Mouse (Mus musculus) forebrain, embryonic 14.5 days (tissue): ENCODE measurements around the gene Fat3. TPM values are rescaled to one million over a fixed set of nuclear protein-coding genes. Genes with fewer than 3 reads are reported as not detected.
A peak's percentile ranks its signal among the peaks of the same experiment; 100 is the strongest.

Experiments
- ATAC-seq: fragments of 200-750 bp; cut with Nextera tagmentation; 2 replicates; pipeline ENCODE4 v1.8.0; 2017; ENCODE audit warnings: mild to moderate bottlenecking, moderate library complexity
- DNase-seq: peaks from one replicate; pipeline ENCODE4 v3.0.0-alpha.2; 2015; ENCODE audit warnings: low spot score
- H3K27ac ChIP-seq: fragments of 300-500 bp; sonication (generic); 2 replicates; pipeline ENCODE4 v1.5.1; 2014; ENCODE audit warnings: low read depth, mild to moderate bottlenecking, control low read depth, low read length, moderate library complexity
- H3K27me3 ChIP-seq: fragments of 300-500 bp; sonication (generic); replicated peaks from 2 replicates; pipeline ENCODE4 v1.6.1; 2014; ENCODE audit warnings: low read length, control low read depth, mixed read lengths; ENCODE audit not compliant: control insufficient read depth, insufficient read depth
- H3K36me3 ChIP-seq: fragments of 300-500 bp; sonication (generic); 2 replicates; pipeline ENCODE4 v1.6.1; 2014; ENCODE audit warnings: low read length, control low read depth; ENCODE audit not compliant: control insufficient read depth, insufficient read depth
- H3K4me1 ChIP-seq: fragments of 300-500 bp; sonication (generic); 2 replicates; pipeline ENCODE4 v1.6.1; 2014; ENCODE audit warnings: antibody characterized with exemption, low read length, control low read depth; ENCODE audit not compliant: control insufficient read depth, insufficient read depth
- H3K4me2 ChIP-seq: fragments of 300-500 bp; sonication (generic); 2 replicates; pipeline ENCODE4 v1.6.1; 2014; ENCODE audit warnings: mild to moderate bottlenecking, control low read depth, low read length
- H3K4me3 ChIP-seq: fragments of 300-500 bp; sonication (generic); 2 replicates; pipeline ENCODE4 v1.5.1; 2014; ENCODE audit warnings: low read depth, low read length, control low read depth
- H3K9ac ChIP-seq: fragments of 300-500 bp; sonication (generic); 2 replicates; pipeline ENCODE4 v1.6.1; 2014; ENCODE audit warnings: mild to moderate bottlenecking, low read length, control low read depth, moderate library complexity
- H3K9me3 ChIP-seq: fragments of 300-500 bp; sonication (generic); replicated peaks from 2 replicates; pipeline ENCODE4 v1.6.1; 2016; ENCODE audit warnings: low read length, control low read depth, mixed read lengths; ENCODE audit not compliant: control insufficient read depth
- WGBS: fragments of 180-500 bp; shearing (Covaris S2); extraction: QIAGEN DNeasy Blood & Tissue Kit; methylation state at CpG from one replicate; pipeline ENCODE4 v1.1.7; 2014; 5-methylcytosine and 5-hydroxymethylcytosine counted together
- polyA plus RNA-seq: library from polyadenylated mRNA; unstranded; fragments of >200 nt; fragmentation: Nextera tagmentation; extraction: Ambion mirVana; gene quantifications from 2 replicates; pipeline ENCODE4 v1.2.1, GENCODE M21; 2014

Fat3 gene
- polyA plus RNA-seq, 1 experiment from 2014 or later, result 12.2 TPM

- Histone ChIP-seq H3K9me3 (no peaks in the 10 kb centered on the region), H3K27me3 (no peaks in the 10 kb centered on the region), H3K27ac (no peak overlapping the region), H3K4me2 (no peak overlapping the region), H3K9ac (no peak overlapping the region), H3K4me3 (no peak overlapping the region), H3K4me1 (no peaks in the 10 kb centered on the region), H3K36me3 (peaks cover 29% of the 10 kb centered on the region)
- ATAC-seq (no peak), DNase-seq (no peak)
- 89% methylated on average over 3 of the region's 3 CpGs for WGBS
These were observed 536.9 kb downstream of the Fat3 start for GRCm38 (mm10) chr9:15964198-15964597.

GRCm38 (mm10) chr9:15962886-15963285 lies 538.2 kb downstream of the Fat3 start:
- DNase-seq (no peak), ATAC-seq (no peak)
- Histone ChIP-seq H3K27ac (no peak overlapping the region), H3K4me1 (no peaks in the 10 kb centered on the region), H3K36me3 (peaks cover 25% of the 10 kb centered on the region), H3K9ac (no peak overlapping the region), H3K9me3 (no peaks in the 10 kb centered on the region), H3K4me3 (no peak overlapping the region), H3K4me2 (no peak overlapping the region), H3K27me3 (no peaks in the 10 kb centered on the region)
- WGBS, result 78% methylated on average over 2 of the region's 2 CpGs

GRCm38 (mm10) chr9:15958224-15958787 lies 542.8 kb downstream of the Fat3 start:
- Histone ChIP-seq H3K9me3 (no peaks in the 10 kb centered on the region), H3K27ac (no peak overlapping the region), H3K27me3 (no peaks in the 10 kb centered on the region), H3K4me1 (peaks cover 11% of the 10 kb centered on the region; the same call in 1 of the 2 replicates), H3K4me3 (no peak overlapping the region), H3K9ac (no peak overlapping the region), H3K36me3 (peaks cover 20% of the 10 kb centered on the region), H3K4me2 (no peak overlapping the region)
- DNase-seq, result no peak
- ATAC-seq, result no peak
- 83% methylated on average over 3 of the region's 3 CpGs for WGBS

GRCm38 (mm10) chr9:15957816-15958215 lies 543.3 kb downstream of the Fat3 start:
- Histone ChIP-seq H3K36me3 (peaks cover 20% of the 10 kb centered on the region), H3K4me1 (peaks cover 11% of the 10 kb centered on the region; the same call in 1 of the 2 replicates), H3K4me2 (no peak overlapping the region), H3K9ac (no peak overlapping the region), H3K9me3 (no peaks in the 10 kb centered on the region), H3K4me3 (no peak overlapping the region), H3K27ac (no peak overlapping the region), H3K27me3 (no peaks in the 10 kb centered on the region)
- DNase-seq, result no peak
- 78% methylated on average over 3 of the region's 3 CpGs for WGBS
- no peak for ATAC-seq

- Histone ChIP-seq H3K27ac (no peak overlapping the region), H3K4me1 (peaks cover 11% of the 10 kb centered on the region; the same call in 1 of the 2 replicates), H3K4me2 (no peak overlapping the region), H3K9ac (no peak overlapping the region), H3K4me3 (no peak overlapping the region), H3K9me3 (no peaks in the 10 kb centered on the region), H3K36me3 (peaks cover 11% of the 10 kb centered on the region), H3K27me3 (no peaks in the 10 kb centered on the region)
- 23% methylated on average over 5 of the region's 5 CpGs for WGBS
- peak; percentile 90 for ATAC-seq
- peak; percentile 88 for DNase-seq
These were observed 545.8 kb downstream of the Fat3 start for GRCm38 (mm10) chr9:15955147-15955782.

- DNase-seq, result no peak
- H3K9ac ChIP-seq, result no peak overlapping the region
- H3K4me3 ChIP-seq, result no peak overlapping the region
- H3K36me3 ChIP-seq, result peaks cover 2% of the 10 kb centered on the region
- peaks cover 11% of the 10 kb centered on the region; the same call in 1 of the 2 replicates for H3K4me1 ChIP-seq
- 55% methylated on average over 1 of the region's 1 CpGs for WGBS
- H3K27ac ChIP-seq, result no peak overlapping the region
- H3K27me3 ChIP-seq, result no peaks in the 10 kb centered on the region
- no peak overlapping the region for H3K4me2 ChIP-seq
- ATAC-seq, result no peak
- no peaks in the 10 kb centered on the region for H3K9me3 ChIP-seq
These were observed 546.8 kb downstream of the Fat3 start for GRCm38 (mm10) chr9:15954338-15954704.

- Histone ChIP-seq H3K27me3 (no peaks in the 10 kb centered on the region), H3K9me3 (no peaks in the 10 kb centered on the region), H3K4me1 (peaks cover 11% of the 10 kb centered on the region; the same call in 1 of the 2 replicates), H3K9ac (no peak overlapping the region), H3K27ac (no peak overlapping the region), H3K36me3 (no peaks in the 10 kb centered on the region), H3K4me2 (no peak overlapping the region), H3K4me3 (no peak overlapping the region)
- peak; percentile 19 for DNase-seq
- no peak for ATAC-seq
- WGBS, result 62% methylated on average over 6 of the region's 6 CpGs
These were observed 547.3 kb downstream of the Fat3 start for GRCm38 (mm10) chr9:15953585-15954337.

GRCm38 (mm10) chr9:15948086-15948485 lies 553.0 kb downstream of the Fat3 start:
- Histone ChIP-seq H3K4me3 (no peak overlapping the region), H3K27ac (no peak overlapping the region), H3K27me3 (no peaks in the 10 kb centered on the region), H3K4me2 (no peak overlapping the region), H3K4me1 (0 out of 2 replicates have a peak, but pooled peaks cover 3% of the 10 kb centered on the region), H3K9me3 (no peaks in the 10 kb centered on the region), H3K36me3 (no peaks in the 10 kb centered on the region), H3K9ac (no peak overlapping the region)
- 86% methylated on average over 4 of the region's 4 CpGs for WGBS
- DNase-seq (no peak), ATAC-seq (no peak)

- ATAC-seq (no peak), DNase-seq (no peak)
- 49% methylated on average over 3 of the region's 3 CpGs for WGBS
- Histone ChIP-seq H3K9me3 (no peaks in the 10 kb centered on the region), H3K36me3 (no peaks in the 10 kb centered on the region), H3K27ac (no peak overlapping the region), H3K9ac (no peak overlapping the region), H3K4me1 (0 out of 2 replicates have a peak, but pooled peaks cover 3% of the 10 kb centered on the region), H3K27me3 (no peaks in the 10 kb centered on the region), H3K4me3 (no peak overlapping the region), H3K4me2 (no peak overlapping the region)
These were observed 556.9 kb downstream of the Fat3 start for GRCm38 (mm10) chr9:15944182-15944581.
